Mouse (Mus musculus) heart, adult 2 months (tissue): ENCODE results near the gene Mbd5. TPM values are rescaled to one million over a fixed set of nuclear protein-coding genes. Genes with fewer than 3 reads are reported as not detected.

ENCODE experiments used
- DNase-seq, 2 experiments: peaks; one replicate each; pipeline ENCODE4 v3.0.0; 2021
- H3K27ac ChIP-seq: fragments of 200-600 bp; 2 replicates; pipeline ENCODE4 v1.8.1; 2022
- H3K27me3 ChIP-seq: fragments of 200-500 bp; 2 replicates; pipeline ENCODE4 v1.6.1; 2012; ENCODE audit warnings: mild to moderate bottlenecking, low read length, inconsistent platforms, mixed read lengths; ENCODE audit not compliant: control insufficient read depth, insufficient read depth
- H3K36me3 ChIP-seq: fragments of 200-500 bp; 2 replicates; pipeline ENCODE4 v1.6.1; 2012; ENCODE audit warnings: low read length, inconsistent platforms; ENCODE audit not compliant: control insufficient read depth, insufficient read depth
- H3K4me1 ChIP-seq: fragments of 200-500 bp; 2 replicates; pipeline ENCODE4 v1.6.1; 2011; ENCODE audit warnings: low read length; ENCODE audit not compliant: control insufficient read depth, insufficient read depth
- H3K4me3 ChIP-seq: fragments of 200-600 bp; 2 replicates; pipeline ENCODE4 v1.8.1; 2022
- H3K79me2 ChIP-seq: fragments of 200-500 bp; replicated peaks from 2 replicates; pipeline ENCODE4 v1.6.1; 2012; ENCODE audit warnings: mild to moderate bottlenecking, inconsistent platforms, low read length, moderate library complexity, mixed read lengths; ENCODE audit not compliant: control insufficient read depth, insufficient read depth
- H3K9ac ChIP-seq: fragments of 200-500 bp; 2 replicates; pipeline ENCODE4 v1.6.1; 2012; ENCODE audit warnings: low read depth, mild to moderate bottlenecking, control low read depth, inconsistent platforms, low read length, mixed read lengths
- CTCF ChIP-seq: fragments of 200-600 bp; IDR thresholded peaks from 2 replicates; pipeline ENCODE4 v1.8.1; 2022; ENCODE audit warnings: antibody characterized with exemption, mild to moderate bottlenecking, moderate library complexity
- EP300 ChIP-seq: fragments of 200-500 bp; IDR thresholded peaks from 2 replicates; pipeline ENCODE4 v1.6.1; 2011; ENCODE audit warnings: low read depth, low read length, control low read depth; ENCODE audit not compliant: insufficient read depth
- POLR2A ChIP-seq: fragments of 200-500 bp; IDR thresholded peaks from 2 replicates; pipeline ENCODE4 v1.6.1; 2011; ENCODE audit warnings: mild to moderate bottlenecking, low read depth, low read length, control low read depth; ENCODE audit not compliant: insufficient read depth
- WGBS: fragments of 180-500 bp; shearing (Covaris S2); methylation state at CpG from one replicate; pipeline ENCODE4 v1.1.7; 2018; 5-methylcytosine and 5-hydroxymethylcytosine counted together
- intact Hi-C: fragments of 180-260 bp; cut with DNase I; formaldehyde crosslinking; loops from one replicate; pipeline ENCODE4 v1.15.1; 2025
- polyA plus RNA-seq: library from polyadenylated mRNA; depleted of rRNA; stranded (reverse); fragments of >200 nt; gene quantifications from 2 replicates; pipeline ENCODE4 v1.2.3, GENCODE M21; 2012
- total RNA-seq, 2 experiments: library from RNA; stranded (reverse); gene quantifications; 2 replicates each; pipeline ENCODE4 v1.2.3; 2021

Mbd5 gene
- total and polyA plus RNA-seq, 3 experiments: 6.0 to 35.3 (median 29.1) TPM

DNA sequence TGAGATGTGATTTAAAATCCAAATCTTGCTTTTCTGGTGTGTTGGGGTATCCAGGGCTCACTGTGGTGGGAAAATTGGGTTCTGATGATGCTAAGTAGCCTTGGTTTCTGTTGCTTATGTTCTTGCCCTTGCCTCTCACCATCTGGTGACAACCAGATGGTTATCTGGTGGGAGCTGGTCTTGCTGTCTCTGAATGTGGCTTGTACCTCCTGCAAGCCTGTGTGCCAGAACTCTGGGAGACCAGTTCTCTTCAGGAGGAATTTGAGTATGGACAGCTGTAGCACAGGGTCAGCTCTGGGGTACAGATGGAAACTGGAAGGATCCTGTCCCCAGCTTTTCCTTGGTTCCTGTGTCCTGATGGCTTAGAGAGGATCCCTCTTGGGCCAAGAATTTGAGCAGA lies 280.4 kb downstream of the Mbd5 start:
- no peaks in the 10 kb centered on the region for H3K4me1 ChIP-seq
- no peaks in the 10 kb centered on the region for H3K36me3 ChIP-seq
- no peak overlapping the region for H3K27ac ChIP-seq
- H3K9ac ChIP-seq: no peak overlapping the region
- DNase-seq: no peak
- H3K4me3 ChIP-seq: no peak overlapping the region
- H3K79me2 ChIP-seq: no peaks in the 10 kb centered on the region
- no peak for TF ChIP-seq CTCF
- no peak for TF ChIP-seq EP300
- TF ChIP-seq POLR2A: no peak
- H3K27me3 ChIP-seq: no peaks in the 10 kb centered on the region
- intact Hi-C loops: no loop called here

DNA sequence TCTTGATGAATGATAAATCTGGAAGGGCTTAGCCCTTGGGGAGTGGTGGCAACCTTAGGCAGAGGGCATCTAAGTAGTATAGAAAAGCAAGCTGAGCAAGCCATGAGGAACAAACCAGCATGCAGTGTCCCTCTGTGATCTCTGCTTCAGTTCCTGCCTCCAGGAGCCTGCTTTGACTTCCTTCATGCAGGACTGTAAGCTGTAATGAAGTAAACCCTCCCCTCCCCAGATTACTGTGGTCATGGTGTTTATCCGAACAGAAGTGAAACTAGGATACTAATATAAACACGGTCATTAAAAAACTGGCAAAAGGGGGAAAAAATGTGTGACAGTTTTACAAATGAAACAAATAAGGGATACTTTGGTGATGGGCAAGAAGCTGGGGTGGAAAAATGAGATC lies 284.8 kb downstream of the Mbd5 start:
- DNase-seq: no peak

DNA sequence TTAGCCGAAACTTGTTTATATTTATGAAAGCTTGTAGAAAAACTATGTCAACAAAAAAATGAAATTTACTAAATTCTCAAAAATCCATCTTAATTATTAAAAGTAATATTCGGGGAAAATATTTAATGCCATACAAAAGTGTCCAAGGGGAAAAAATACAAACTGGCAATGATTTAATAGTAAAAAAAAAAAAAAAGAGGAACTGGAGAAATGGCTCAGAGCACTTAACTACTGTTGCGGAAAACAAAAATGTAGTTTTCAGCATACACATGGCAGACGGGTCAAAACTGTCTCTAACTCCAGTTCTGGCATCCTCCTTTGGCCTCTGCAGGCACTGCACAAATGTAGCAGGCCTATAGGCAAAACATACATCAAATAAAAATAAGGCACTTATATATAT lies 292.4 kb downstream of the Mbd5 start:
- WGBS: 90% methylated on average over 4 of the region's 4 CpGs
- no peak overlapping the region for H3K9ac ChIP-seq
- H3K27ac ChIP-seq: no peak overlapping the region
- H3K27me3 ChIP-seq: no peaks in the 10 kb centered on the region
- intact Hi-C loops: no loop called here
- H3K36me3 ChIP-seq: no peaks in the 10 kb centered on the region
- no peaks in the 10 kb centered on the region for H3K4me1 ChIP-seq
- DNase-seq: no peak
- H3K79me2 ChIP-seq: no peaks in the 10 kb centered on the region
- TF ChIP-seq EP300 (no peak), CTCF (no peak)
- H3K4me3 ChIP-seq: no peak overlapping the region

More for the DNA sequence above, 284.8 kb downstream of the Mbd5 start:
- H3K4me3 ChIP-seq: no peak overlapping the region
- H3K4me1 ChIP-seq: no peaks in the 10 kb centered on the region
- H3K27ac ChIP-seq: no peak overlapping the region
- 77% methylated on average over 2 of the region's 2 CpGs for WGBS
- intact Hi-C loops: no loop called here
- no peaks in the 10 kb centered on the region for H3K36me3 ChIP-seq
- H3K79me2 ChIP-seq: no peaks in the 10 kb centered on the region
- TF ChIP-seq CTCF (no peak), EP300 (no peak), POLR2A (no peak)
- H3K27me3 ChIP-seq: no peaks in the 10 kb centered on the region
- H3K9ac ChIP-seq: no peak overlapping the region

DNA sequence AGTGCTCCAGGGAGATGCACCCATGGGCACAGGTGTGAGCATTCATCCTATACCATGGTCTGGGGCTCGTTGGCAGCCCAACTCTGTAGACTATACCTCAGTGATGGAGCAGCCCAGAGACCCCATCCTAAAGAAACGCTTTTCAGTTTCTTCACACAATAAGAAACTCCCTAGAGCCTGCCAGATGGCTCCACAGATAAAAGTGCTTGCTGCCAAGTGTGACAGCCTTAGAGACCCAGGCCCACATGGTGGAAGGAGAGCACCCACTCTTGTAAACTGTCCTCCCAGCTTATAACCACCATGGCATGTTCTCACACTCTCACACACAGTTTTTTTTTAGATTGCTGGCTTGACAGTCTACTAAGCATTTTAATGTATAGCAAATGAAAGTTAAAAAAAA lies 314.8 kb downstream of the Mbd5 start:
- no peak overlapping the region for H3K9ac ChIP-seq
- H3K79me2 ChIP-seq: no peaks in the 10 kb centered on the region
- H3K27me3 ChIP-seq: no peaks in the 10 kb centered on the region
- intact Hi-C loops: no loop called here
- no peak for TF ChIP-seq EP300
- no peak for TF ChIP-seq POLR2A
- no peak for TF ChIP-seq CTCF
- no peak overlapping the region for H3K4me3 ChIP-seq
- no peak for DNase-seq
- WGBS: 71% methylated on average over 2 of the region's 2 CpGs
- H3K4me1 ChIP-seq: no peaks in the 10 kb centered on the region
- H3K36me3 ChIP-seq: no peaks in the 10 kb centered on the region
- H3K27ac ChIP-seq: no peak overlapping the region

DNA sequence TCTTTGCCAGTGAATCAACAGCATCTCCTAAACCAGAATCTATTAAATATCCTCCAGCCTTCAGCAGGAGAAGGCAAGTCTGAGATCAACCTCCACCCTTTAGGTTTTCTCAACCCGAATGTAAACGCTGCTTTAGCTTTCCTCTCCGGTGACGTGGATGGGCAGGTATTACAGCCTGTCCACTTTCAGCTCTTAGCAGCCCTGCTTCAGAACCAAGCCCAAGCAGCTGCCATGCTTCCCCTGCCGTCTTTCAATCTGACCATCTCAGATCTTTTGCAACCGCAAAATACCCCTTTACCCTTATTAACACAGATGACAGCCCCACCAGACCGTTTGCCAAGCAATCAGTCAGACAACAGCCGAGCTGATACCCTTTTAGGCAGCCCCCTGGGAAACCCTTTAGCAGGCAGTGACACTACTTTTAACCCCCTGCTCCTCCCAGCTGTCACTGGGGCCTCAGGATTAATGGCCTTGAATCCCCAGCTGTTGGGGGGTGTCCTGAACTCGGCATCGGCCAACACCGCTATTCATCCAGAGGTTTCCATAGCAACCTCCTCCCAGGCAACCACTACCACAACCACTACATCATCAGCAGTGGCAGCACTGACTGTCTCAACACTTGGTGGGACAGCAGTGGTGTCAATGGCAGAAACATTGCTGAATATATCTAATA lies 323.1 kb downstream of the Mbd5 start:
- WGBS: 43% methylated on average over 11 of the region's 11 CpGs
- intact Hi-C loops: no loop called here
- DNase-seq: no peak
- no peaks in the 10 kb centered on the region for H3K27me3 ChIP-seq
- no peak for TF ChIP-seq EP300
- TF ChIP-seq CTCF: no peak
- TF ChIP-seq POLR2A: no peak
- no peaks in the 10 kb centered on the region for H3K36me3 ChIP-seq
- H3K9ac ChIP-seq: no peak overlapping the region
- H3K4me1 ChIP-seq: no peaks in the 10 kb centered on the region
- no peak overlapping the region for H3K27ac ChIP-seq
- H3K4me3 ChIP-seq: no peak overlapping the region
- H3K79me2 ChIP-seq: no peaks in the 10 kb centered on the region

DNA sequence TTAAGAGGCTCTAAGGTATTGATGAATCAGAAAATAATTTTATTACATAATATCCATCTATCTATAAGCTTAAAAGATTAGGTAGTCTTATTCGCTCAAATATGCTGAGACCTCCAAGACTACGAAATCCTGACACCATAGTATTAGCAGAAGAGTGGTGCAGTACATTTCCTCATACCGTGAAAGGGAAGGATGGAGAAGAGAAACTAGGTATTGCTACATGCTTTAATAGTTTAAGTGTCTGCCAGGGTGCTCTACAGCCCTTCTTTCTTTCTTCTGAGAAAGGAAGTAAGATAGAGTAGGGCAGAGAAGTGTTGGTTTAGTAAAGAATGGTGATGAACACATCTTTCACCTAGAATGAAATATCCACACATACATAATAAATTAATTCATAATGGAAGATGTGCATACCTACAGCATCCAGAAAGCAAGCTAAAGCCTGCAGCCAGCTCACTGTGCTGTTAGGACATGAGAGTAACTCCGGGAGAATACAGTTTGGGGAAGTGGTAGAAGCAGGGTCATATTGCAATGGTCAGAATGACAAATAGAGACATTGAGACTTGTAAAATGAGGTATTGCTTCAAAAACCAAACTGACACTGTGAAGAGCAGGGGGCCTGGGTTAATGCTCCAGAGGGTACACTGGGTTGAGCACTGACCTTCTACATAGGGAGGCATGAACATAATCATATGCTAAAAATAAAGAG lies 326.9 kb downstream of the Mbd5 start:
- Histone ChIP-seq H3K9ac (no peak overlapping the region), H3K36me3 (no peaks in the 10 kb centered on the region), H3K27ac (no peak overlapping the region), H3K79me2 (no peaks in the 10 kb centered on the region), H3K27me3 (no peaks in the 10 kb centered on the region), H3K4me3 (no peak overlapping the region), H3K4me1 (no peaks in the 10 kb centered on the region)
- 87% methylated on average over 4 of the region's 4 CpGs for WGBS
- TF ChIP-seq CTCF (no peak), EP300 (no peak), POLR2A (no peak)
- intact Hi-C loops: no loop called here
- no peak for DNase-seq
